Mouse (Mus musculus) megakaryocyte-erythroid progenitor cell, adult 5-6 weeks (primary cell): ENCODE data around the gene 1700056E22Rik. TPM values are rescaled to one million over a fixed set of nuclear protein-coding genes. Genes with fewer than 3 reads are reported as not detected.

ENCODE experiments used
- ATAC-seq: replicated peaks from 2 replicates; pipeline ENCODE4 v1.8.0; 2016; ENCODE audit warnings: mild to moderate bottlenecking, inconsistent platforms; ENCODE audit not compliant: severe bottlenecking, poor library complexity, low FRiP score, low TSS enrichment
- total RNA-seq, 2 experiments: library from RNA; stranded (forward) in 1 of 2; stranded (reverse) in 1 of 2; fragments of 200-1000, 215-1000 nt in 1 of 2; fragments of >200 nt in 1 of 2; fragmentation: Nextera tagmentation in 1 of 2; gene quantifications; 2 replicates each; pipeline ENCODE4 v1.2.3; 2014 to 2017

The 1700056E22Rik gene
- total RNA-seq, 2 experiments from 2014 or later, result not detected

GRCm38 (mm10) chr1:184030070-184030802 is 3.9 kb downstream of the 1700056E22Rik start:
- no peak for ATAC-seq

GRCm38 (mm10) chr1:184027039-184027438 is 7.1 kb downstream of the 1700056E22Rik start:
- no peak for ATAC-seq

- no peak for ATAC-seq
Observed at GRCm38 (mm10) chr1:184025079-184025478, 9.0 kb downstream of the 1700056E22Rik start.

GRCm38 (mm10) chr1:184024631-184025030 is 9.5 kb downstream of the 1700056E22Rik start:
- ATAC-seq, result no peak

- no peak for ATAC-seq
Observed at GRCm38 (mm10) chr1:184023971-184024370, 10.1 kb downstream of the 1700056E22Rik start.

- no peak for ATAC-seq
Observed at GRCm38 (mm10) chr1:184019722-184020107, 14.4 kb downstream of the 1700056E22Rik start.

GRCm38 (mm10) chr1:184019042-184019721 is 14.9 kb downstream of the 1700056E22Rik start:
- no peak for ATAC-seq

- ATAC-seq, result no peak
Observed at GRCm38 (mm10) chr1:184017606-184018005, 16.5 kb downstream of the 1700056E22Rik start.

- ATAC-seq, result peak; percentile 84
Observed at GRCm38 (mm10) chr1:184015995-184016730, 17.9 kb downstream of the 1700056E22Rik start.

- no peak for ATAC-seq
Observed at GRCm38 (mm10) chr1:184014091-184014490, 20.0 kb downstream of the 1700056E22Rik start.

GRCm38 (mm10) chr1:184013106-184013505 is 21.0 kb downstream of the 1700056E22Rik start, which contains the start of gene Dusp10:
Gene Dusp10 (plus strand): TSS chr1:184013302.
- no peak for ATAC-seq

GRCm38 (mm10) chr1:184011311-184011710 is 22.8 kb downstream of the 1700056E22Rik start:
- ATAC-seq, result no peak

GRCm38 (mm10) chr1:184006086-184006485 is 28.0 kb downstream of the 1700056E22Rik start:
- ATAC-seq, result no peak

- peak; percentile 18; the same call in 1 of the 2 replicates for ATAC-seq
Observed at GRCm38 (mm10) chr1:184005315-184006058, 28.6 kb downstream of the 1700056E22Rik start.

- ATAC-seq, result no peak
Observed at GRCm38 (mm10) chr1:184004311-184004710, 29.8 kb downstream of the 1700056E22Rik start.

- no peak for ATAC-seq
Observed at GRCm38 (mm10) chr1:184002470-184002869, 31.6 kb downstream of the 1700056E22Rik start.

- no peak for ATAC-seq
Observed at GRCm38 (mm10) chr1:183997207-183997606, 36.9 kb downstream of the 1700056E22Rik start.

GRCm38 (mm10) chr1:183991921-183992320 is 42.2 kb downstream of the 1700056E22Rik start:
- no peak for ATAC-seq

- no peak for ATAC-seq
Observed at GRCm38 (mm10) chr1:183987711-183988245, 46.3 kb downstream of the 1700056E22Rik start.
